Mouse (Mus musculus): Measurements from ENCODE around the gene Tmem40.

- TF ChIP-seq CTCF (IDR thresholded peaks at IDR 0.05; ENCODE audit: low read depth) (no peak), EP300 (optimal IDR thresholded peaks at IDR 0.05) (no peak)
Observed at GRCm38 (mm10) chr6:115760137-115760536, 2.1 kb downstream of the Tmem40 start.

Measured in stomach, postnatal 0 days (tissue).